ENCODE assay signal across 17 mouse cellular contexts in the genomic region with DNA sequence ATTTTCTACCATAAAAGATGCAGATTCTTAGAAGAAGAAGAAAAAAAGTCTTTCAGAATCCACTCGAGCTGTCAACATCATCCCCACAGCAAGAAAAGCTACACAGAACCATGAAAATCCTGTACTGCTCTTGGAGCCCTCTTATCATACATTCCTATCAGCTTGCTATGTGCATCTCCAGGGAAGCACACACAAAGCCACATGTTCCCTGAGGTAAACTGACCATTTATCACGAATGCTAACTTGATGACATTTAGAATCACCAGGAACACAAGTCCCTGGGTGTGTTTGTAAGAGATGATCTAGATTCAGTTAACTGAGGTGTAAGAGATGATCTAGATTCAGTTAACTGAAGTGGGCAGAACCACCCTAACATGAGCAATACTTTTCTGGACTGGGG.
"Had no signal": no experiment of that assay in that cellular context is flagged by ENCODE, and none has a peak within 500 bp of the region (broad histone marks: within the 10 kb centered on the region; RNA-seq: fewer than 3 reads in every experiment).

No protein-coding gene starts in this region.

- H3K9me3 ChIP-seq: neural tube, embryonic 12.5 days; neural tube, embryonic 13.5 days; neural tube, embryonic 15.5 days; stomach, embryonic 15.5 days had no signal

- H3K27me3 ChIP-seq: neural tube, embryonic 12.5 days; neural tube, embryonic 13.5 days; neural tube, embryonic 15.5 days; stomach, embryonic 15.5 days had no signal

- H3K36me3 ChIP-seq: neural tube, embryonic 12.5 days; neural tube, embryonic 13.5 days; neural tube, embryonic 15.5 days; stomach, embryonic 15.5 days had no signal

- H3K9ac ChIP-seq: neural tube, embryonic 12.5 days; neural tube, embryonic 13.5 days; neural tube, embryonic 15.5 days; stomach, embryonic 15.5 days had no signal

- H3K27ac ChIP-seq: neural tube, embryonic 12.5 days; neural tube, embryonic 13.5 days; neural tube, embryonic 15.5 days; stomach, embryonic 15.5 days; stomach, postnatal 0 days had no signal

- DNase-seq: retina, postnatal 1 day; right cerebral cortex, adult 18-20 months; right cerebral cortex, postnatal 14 days; right cerebral cortex, postnatal 25 days; right cerebral cortex, postnatal 4 days; spleen, adult 18-20 months; thymus, adult 18-20 months; thymus, adult 2 months; thymus, postnatal 14 days; thymus, postnatal 25 days; thymus, postnatal 36 days; thymus, postnatal 4 days had no signal

- H3K4me3 ChIP-seq: neural tube, embryonic 12.5 days; neural tube, embryonic 13.5 days; neural tube, embryonic 15.5 days; stomach, embryonic 15.5 days had no signal

- H3K4me2 ChIP-seq: neural tube, embryonic 12.5 days; neural tube, embryonic 13.5 days; neural tube, embryonic 15.5 days; stomach, embryonic 15.5 days had no signal
